Mouse (Mus musculus): ENCODE results near the gene Med13l.

GRCm38 (mm10) chr5:118666437-118667207 is 106.1 kb downstream of the Med13l start:
- TF ChIP-seq TAL1 (IDR thresholded peaks at IDR 0.05; ENCODE audit: low read length), result no peak
- TF ChIP-seq GATA1 (IDR thresholded peaks at IDR 0.05; ENCODE audit: low read length), result no peak

Data from erythroblast, embryonic 14.5 days (primary cell).